Mouse (Mus musculus): Measurements from ENCODE around the gene Lcn10. TPM values are rescaled to one million over a fixed set of nuclear protein-coding genes. Genes with fewer than 3 reads are reported as not detected.

The Lcn10 gene
- polyA plus RNA-seq, 1 experiment from 2014 or later = not detected

- ATAC-seq = no peak
- 60% methylated on average over 2 of the region's 2 CpGs for whole genome bisulfite sequencing
- H3K4me1 ChIP-seq (replicated peaks; ENCODE audit: control insufficient read depth, insufficient read depth, low read length) = no peaks in the 10 kb centered on the region
- no peaks in the 10 kb centered on the region for H3K9me3 ChIP-seq (ENCODE audit: control insufficient read depth, low read length)
- no peaks in the 10 kb centered on the region for H3K36me3 ChIP-seq (ENCODE audit: control insufficient read depth, insufficient read depth)
- H3K4me3 ChIP-seq (replicated peaks; ENCODE audit: low read length) = no peak overlapping the region
- no peak overlapping the region for H3K4me2 ChIP-seq (ENCODE audit: low read length)
- H3K9ac ChIP-seq (replicated peaks; ENCODE audit: low read depth, low read length) = no peak overlapping the region
- no peaks in the 10 kb centered on the region for H3K27me3 ChIP-seq (replicated peaks; ENCODE audit: control insufficient read depth, insufficient read depth, low read length)
- H3K27ac ChIP-seq (ENCODE audit: low read length) = no peak overlapping the region
These were observed 50.8 kb downstream of the Lcn10 start for GRCm38 (mm10) chr2:25733199-25733930.

Other genes with a start within 250 kb of the Lcn10 start
- 2.4 and 4.6 TPM in 2 replicates for gene Clic3, start 225.9 kb upstream of the Lcn10 start, polyA plus RNA-seq (2015; fragmentation: Nextera tagmentation; extraction: Ambion mirVana)
- 89.2 and 108 TPM in 2 replicates for gene Paxx, start 221.6 kb upstream of the Lcn10 start, polyA plus RNA-seq (2015; fragmentation: Nextera tagmentation; extraction: Ambion mirVana)
- 212 and 217 TPM in 2 replicates for gene Ptgds, start 212.7 kb upstream of the Lcn10 start, polyA plus RNA-seq (2015; fragmentation: Nextera tagmentation; extraction: Ambion mirVana)
- not detected in 2 replicates for gene Lcn12, start 188.8 kb upstream of the Lcn10 start, polyA plus RNA-seq (2015; fragmentation: Nextera tagmentation; extraction: Ambion mirVana)
- 133 and 156 TPM in 2 replicates for gene Fbxw5, start 182.0 kb upstream of the Lcn10 start, polyA plus RNA-seq (2015; fragmentation: Nextera tagmentation; extraction: Ambion mirVana)
- 4.4 and 4.5 TPM in 2 replicates for gene C8g, start 181.0 kb upstream of the Lcn10 start, polyA plus RNA-seq (2015; fragmentation: Nextera tagmentation; extraction: Ambion mirVana)
- gene Traf2, start 135.8 kb upstream of the Lcn10 start, polyA plus RNA-seq (2015; fragmentation: Nextera tagmentation; extraction: Ambion mirVana) = 26.8 and 29.5 TPM in 2 replicates
- gene Edf1, start 124.9 kb upstream of the Lcn10 start, polyA plus RNA-seq (2015; fragmentation: Nextera tagmentation; extraction: Ambion mirVana) = 327 and 359 TPM in 2 replicates
- gene Mamdc4, start 107.9 kb upstream of the Lcn10 start, polyA plus RNA-seq (2015; fragmentation: Nextera tagmentation; extraction: Ambion mirVana) = 1.0 and 2.8 TPM in 2 replicates
- 141 and 145 TPM in 2 replicates for gene Phpt1, start 107.5 kb upstream of the Lcn10 start, polyA plus RNA-seq (2015; fragmentation: Nextera tagmentation; extraction: Ambion mirVana)
- gene Ajm1, start 101.0 kb upstream of the Lcn10 start, polyA plus RNA-seq (2015; fragmentation: Nextera tagmentation; extraction: Ambion mirVana) = 5.8 and 7.7 TPM in 2 replicates
- gene Rabl6, start 74.2 kb upstream of the Lcn10 start, polyA plus RNA-seq (2015; fragmentation: Nextera tagmentation; extraction: Ambion mirVana) = 67.5 and 73.6 TPM in 2 replicates
- 0.17 and 0.24 TPM in 2 replicates for gene Ccdc183, start 65.0 kb upstream of the Lcn10 start, polyA plus RNA-seq (2015; fragmentation: Nextera tagmentation; extraction: Ambion mirVana)
- gene Tmem141, start 60.7 kb upstream of the Lcn10 start, polyA plus RNA-seq (2015; fragmentation: Nextera tagmentation; extraction: Ambion mirVana) = 20.6 and 28.9 TPM in 2 replicates
- gene Fcna, start 54.7 kb upstream of the Lcn10 start, polyA plus RNA-seq (2015; fragmentation: Nextera tagmentation; extraction: Ambion mirVana) = 2.3 and 4.1 TPM in 2 replicates
- gene Lcn8, start 29.6 kb upstream of the Lcn10 start, polyA plus RNA-seq (2015; fragmentation: Nextera tagmentation; extraction: Ambion mirVana) = not detected in 2 replicates
- not detected in 2 replicates for gene Lcn5, start 24.8 kb upstream of the Lcn10 start, polyA plus RNA-seq (2015; fragmentation: Nextera tagmentation; extraction: Ambion mirVana)
- not detected in 2 replicates for gene Lcn6, start 5.9 kb upstream of the Lcn10 start, polyA plus RNA-seq (2015; fragmentation: Nextera tagmentation; extraction: Ambion mirVana)
- gene Obp2a, start 17.3 kb downstream of the Lcn10 start, polyA plus RNA-seq (2015; fragmentation: Nextera tagmentation; extraction: Ambion mirVana) = not detected in 2 replicates
- 105 and 127 TPM in 2 replicates for gene Bmyc, start 24.0 kb downstream of the Lcn10 start, polyA plus RNA-seq (2015; fragmentation: Nextera tagmentation; extraction: Ambion mirVana)
- gene Obp2b, start 54.3 kb downstream of the Lcn10 start, polyA plus RNA-seq (2015; fragmentation: Nextera tagmentation; extraction: Ambion mirVana) = not detected in 2 replicates
- not detected in 2 replicates for gene Lcn3, start 82.8 kb downstream of the Lcn10 start, polyA plus RNA-seq (2015; fragmentation: Nextera tagmentation; extraction: Ambion mirVana)
- not detected in 2 replicates for gene Lcn11, start 94.3 kb downstream of the Lcn10 start, polyA plus RNA-seq (2015; fragmentation: Nextera tagmentation; extraction: Ambion mirVana)
- gene Gm13539, start 99.5 kb downstream of the Lcn10 start, polyA plus RNA-seq (2015; fragmentation: Nextera tagmentation; extraction: Ambion mirVana) = not detected in 2 replicates
- gene Glt6d1, start 133.1 kb downstream of the Lcn10 start, polyA plus RNA-seq (2015; fragmentation: Nextera tagmentation; extraction: Ambion mirVana) = not detected in 2 replicates
- not detected in 2 replicates for gene Lcn9, start 140.4 kb downstream of the Lcn10 start, polyA plus RNA-seq (2015; fragmentation: Nextera tagmentation; extraction: Ambion mirVana)
- not detected in 2 replicates for gene Sohlh1, start 164.5 kb downstream of the Lcn10 start, polyA plus RNA-seq (2015; fragmentation: Nextera tagmentation; extraction: Ambion mirVana)
- gene Kcnt1, start 181.0 kb downstream of the Lcn10 start, polyA plus RNA-seq (2015; fragmentation: Nextera tagmentation; extraction: Ambion mirVana) = 6.0 and 13.3 TPM in 2 replicates